Mouse (Mus musculus) G1E-ER4 (cell line): ENCODE results near the gene Nr2f6. TPM values are rescaled to one million over a fixed set of nuclear protein-coding genes. Genes with fewer than 3 reads are reported as not detected.

ENCODE experiments used
- GATA1 ChIP-seq: IDR thresholded peaks from one replicate; pipeline ENCODE4 v1.8.0; 2012; ENCODE audit warnings: low read length, inconsistent platforms
- polyA plus RNA-seq: library from polyadenylated mRNA; stranded (reverse); fragments of >175 nt; gene quantifications from 2 replicates; pipeline ENCODE4 v1.2.3, GENCODE M21; 2012

Nr2f6 gene
- 63.4 and 72.0 TPM in 2 replicates for polyA plus RNA-seq

GRCm38 (mm10) chr8:71381421-71381970 is at the start of gene Nr2f6:
Gene Nr2f6, minus strand, starts transcription at chr8:71381960.
- no peak for TF ChIP-seq GATA1

DNA sequence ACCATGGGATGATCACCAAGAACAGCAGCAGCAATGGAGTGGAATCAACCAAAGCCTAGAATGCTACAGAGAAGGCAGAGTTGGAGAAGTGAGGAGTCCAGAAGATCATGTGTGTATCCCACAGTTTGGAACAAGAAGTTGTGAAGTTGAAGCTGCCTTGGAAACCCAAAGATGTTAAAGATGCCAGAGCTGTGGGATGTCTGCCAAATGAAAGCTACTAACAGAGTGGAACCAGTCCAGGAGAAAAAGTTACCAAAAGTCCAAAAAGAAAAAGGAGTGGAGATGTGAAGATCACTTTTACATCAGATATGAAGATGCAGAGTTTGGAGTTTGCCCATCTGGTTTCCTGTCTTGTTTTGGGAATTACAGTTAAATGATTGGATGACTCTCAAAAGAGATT is 40.4 kb upstream of the Nr2f6 start:
- no peak for TF ChIP-seq GATA1

DNA sequence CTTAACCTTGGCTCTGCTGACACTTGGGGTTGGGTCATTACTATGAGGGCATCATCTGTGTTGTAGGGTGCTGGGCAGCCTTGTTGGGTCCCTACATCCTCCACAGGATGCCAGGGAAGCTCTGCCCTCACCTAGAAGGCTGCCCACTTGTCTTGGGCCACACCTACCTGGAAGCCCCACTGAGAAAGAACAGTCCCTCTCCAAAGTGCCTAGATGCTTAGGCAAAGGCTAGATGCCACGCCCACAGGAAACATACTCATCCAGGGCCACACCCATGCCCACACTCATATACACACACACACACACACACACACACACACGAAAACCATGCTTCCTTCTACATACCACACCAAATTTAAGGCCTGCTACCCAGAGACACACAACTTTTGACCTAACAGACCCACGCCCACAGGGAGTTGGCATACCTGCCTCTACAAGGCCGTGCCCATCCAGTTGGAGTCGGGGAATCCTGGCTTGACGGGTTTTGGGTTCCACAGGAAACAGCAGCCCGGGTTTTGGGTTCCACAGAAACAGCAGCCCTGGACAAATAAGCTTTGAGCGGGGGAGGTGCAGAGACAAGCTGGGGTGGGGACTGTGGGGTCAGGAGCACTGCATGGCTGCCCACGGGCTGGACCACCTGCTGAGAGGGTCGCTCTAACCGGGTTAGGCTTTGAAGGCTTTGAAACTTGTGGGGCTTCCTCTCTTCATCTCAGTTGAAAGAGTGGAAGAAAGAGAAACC is 29.9 kb upstream of the Nr2f6 start:
- no peak for TF ChIP-seq GATA1

GRCm38 (mm10) chr8:71408231-71408630 is 26.5 kb upstream of the Nr2f6 start:
- TF ChIP-seq GATA1 = no peak

GRCm38 (mm10) chr8:71407441-71407840 is 25.7 kb upstream of the Nr2f6 start:
- no peak for TF ChIP-seq GATA1

DNA sequence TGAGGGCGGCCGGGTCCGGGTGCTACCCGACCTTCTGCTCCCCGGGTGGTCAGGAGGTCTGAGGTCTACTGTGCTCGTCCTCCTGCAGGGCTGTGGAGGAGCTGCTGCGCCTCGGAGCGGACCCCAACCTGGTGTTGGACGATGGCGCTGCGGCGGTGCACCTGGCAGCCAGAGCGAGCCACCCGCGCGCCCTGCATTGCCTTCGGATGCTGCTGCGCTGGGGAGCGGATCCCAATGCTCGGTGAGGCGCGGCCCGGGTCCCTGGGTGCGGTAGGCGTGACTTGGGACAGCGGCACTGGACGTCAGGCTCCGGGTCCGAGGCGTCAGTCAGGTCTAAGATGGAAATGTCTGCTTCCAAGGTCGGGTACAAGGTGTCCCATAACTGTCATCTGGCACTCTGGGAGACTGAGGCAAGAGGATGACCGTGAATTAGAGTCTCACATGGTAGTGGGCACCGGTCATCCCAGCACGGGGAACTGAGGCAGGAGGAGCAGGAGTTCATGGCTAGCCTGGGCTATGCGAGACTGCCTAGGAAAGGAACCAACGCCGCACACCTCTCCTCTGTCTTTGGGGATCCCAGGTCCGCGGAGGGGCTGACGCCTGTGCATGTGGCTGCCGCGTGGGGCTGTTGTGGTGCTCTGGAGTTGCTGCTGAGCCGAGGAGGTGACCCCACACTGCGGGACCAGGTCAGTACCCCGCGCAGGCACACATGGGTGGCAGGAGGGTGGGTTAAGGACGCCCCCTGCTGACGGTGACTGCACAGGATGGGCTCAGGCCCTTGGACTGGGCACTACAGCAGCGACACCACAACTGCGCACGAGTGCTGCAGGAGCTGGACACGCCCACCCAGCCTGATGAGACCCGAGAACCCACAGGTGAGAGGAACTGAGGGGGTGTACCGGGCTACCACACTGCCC is 24.6 kb upstream of the Nr2f6 start:
- TF ChIP-seq GATA1 = no peak

- no peak for TF ChIP-seq GATA1
Observed at GRCm38 (mm10) chr8:71405401-71406098, 23.8 kb upstream of the Nr2f6 start, which contains the start of gene Ankle1. Gene Ankle1, plus strand, starts transcription at chr8:71406010.

- TF ChIP-seq GATA1 = no peak
Observed at GRCm38 (mm10) chr8:71404951-71405351, 23.2 kb upstream of the Nr2f6 start.

- no peak for TF ChIP-seq GATA1
Observed at GRCm38 (mm10) chr8:71404011-71404410, 22.3 kb upstream of the Nr2f6 start.

- no peak for TF ChIP-seq GATA1
Observed at GRCm38 (mm10) chr8:71403107-71403885, 21.5 kb upstream of the Nr2f6 start.

- no peak for TF ChIP-seq GATA1
Observed at GRCm38 (mm10) chr8:71402446-71402964, 20.7 kb upstream of the Nr2f6 start.

DNA sequence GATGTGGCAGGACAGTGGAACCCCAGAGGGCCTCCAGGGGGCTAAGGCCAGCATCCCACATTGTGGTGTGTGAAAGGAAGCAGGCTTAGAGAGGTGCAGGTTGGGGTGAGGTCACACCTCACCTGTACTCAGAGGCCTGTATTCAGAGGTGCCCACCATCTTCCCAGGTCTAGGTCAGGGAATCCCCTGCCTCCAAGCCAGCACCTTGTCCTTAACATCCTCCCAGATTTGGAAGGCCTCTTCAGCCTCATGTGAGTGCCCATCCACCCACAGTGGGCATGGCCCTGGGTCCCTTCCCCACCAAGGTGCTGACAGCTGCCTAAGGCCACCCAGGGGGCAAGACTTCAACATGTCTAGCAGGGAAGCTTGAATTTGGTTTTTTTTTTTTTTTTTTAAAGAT is 19.7 kb upstream of the Nr2f6 start:
- no peak for TF ChIP-seq GATA1

GRCm38 (mm10) chr8:71400826-71401225 is 19.1 kb upstream of the Nr2f6 start:
- TF ChIP-seq GATA1 = no peak

DNA sequence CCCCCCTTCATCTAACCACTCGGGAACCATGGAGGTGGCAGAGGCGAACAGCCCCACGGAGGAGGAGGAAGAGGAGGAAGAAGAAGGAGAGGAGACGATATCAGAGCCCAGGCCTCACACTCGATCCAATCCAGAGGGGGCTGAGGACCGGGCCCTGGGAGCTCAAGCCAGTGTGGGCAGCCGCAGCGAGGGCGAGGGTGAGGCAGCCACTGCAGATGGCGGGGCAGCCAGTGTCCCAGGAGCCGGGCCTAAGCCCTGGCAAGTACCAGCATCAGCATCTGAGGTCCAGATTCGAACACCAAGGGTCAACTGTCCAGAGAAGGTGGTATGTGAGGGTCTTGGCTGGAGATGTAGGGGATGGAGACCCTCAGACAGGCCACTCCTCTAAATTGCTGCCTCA is 15.9 kb upstream of the Nr2f6 start:
- TF ChIP-seq GATA1 = no peak
